Mouse (Mus musculus): ENCODE measurements around the gene 4922502D21Rik. TPM values are rescaled to one million over a fixed set of nuclear protein-coding genes. Genes with fewer than 3 reads are reported as not detected.

Gene 4922502D21Rik
- not detected in 2 replicates for polyA plus RNA-seq (2015; fragmentation: Nextera tagmentation; extraction: Ambion mirVana)

DNA sequence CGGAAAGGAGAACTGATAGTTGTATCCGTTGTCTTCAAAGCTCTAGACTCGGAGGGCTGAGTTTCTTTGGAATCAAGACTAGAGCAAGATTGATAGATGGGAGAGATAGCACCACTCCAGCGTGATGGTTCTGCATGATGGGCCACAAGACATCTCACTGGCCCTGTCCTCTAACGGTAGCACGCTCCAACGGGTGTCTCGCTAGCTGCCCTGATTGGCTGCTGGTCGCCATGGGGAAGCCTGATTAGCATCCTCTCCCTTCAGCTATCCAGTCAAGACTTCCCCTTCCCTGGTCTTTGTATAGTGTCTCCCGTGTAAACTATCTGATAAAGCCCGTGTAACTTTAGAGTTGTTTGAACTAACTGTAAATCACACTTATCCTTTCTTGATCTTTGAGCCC, at the start of gene 4922502D21Rik:
Gene 4922502D21Rik (minus strand): TSS at position 187 of the 400 bp plus-strand sequence.
- Histone ChIP-seq H3K4me1 (replicated peaks; ENCODE audit: control insufficient read depth, insufficient read depth, low read length) (no peaks in the 10 kb centered on the region), H3K27ac (ENCODE audit: low read length) (no peak within 1 kb of the TSS), H3K27me3 (replicated peaks; ENCODE audit: control insufficient read depth, insufficient read depth, low read length) (no peaks in the 10 kb centered on the region), H3K36me3 (ENCODE audit: control insufficient read depth, insufficient read depth) (no peaks in the 10 kb centered on the region), H3K9ac (replicated peaks; ENCODE audit: low read depth, low read length) (no peak within 1 kb of the TSS), H3K4me3 (replicated peaks; ENCODE audit: low read length) (no peak within 1 kb of the TSS), H3K4me2 (ENCODE audit: low read length) (no peak within 1 kb of the TSS), H3K9me3 (ENCODE audit: control insufficient read depth, low read length) (no peaks in the 10 kb centered on the region)
- ATAC-seq, result no peak
- 63% methylated on average over 11 of the region's 11 CpGs for WGBS

GRCm38 (mm10) chr6:129380454-129380853, 48.9 kb upstream of the 4922502D21Rik start:
- no peak for ATAC-seq
- no peaks in the 10 kb centered on the region for H3K36me3 ChIP-seq (ENCODE audit: control insufficient read depth, insufficient read depth)
- peaks cover 2% of the 10 kb centered on the region; the same call in 1 of the 2 replicates for H3K9me3 ChIP-seq (ENCODE audit: control insufficient read depth, low read length)
- H3K4me3 ChIP-seq (replicated peaks; ENCODE audit: low read length), result no peak overlapping the region
- no peak overlapping the region for H3K9ac ChIP-seq (replicated peaks; ENCODE audit: low read depth, low read length)
- no peak overlapping the region for H3K27ac ChIP-seq (ENCODE audit: low read length)
- no peak overlapping the region for H3K4me2 ChIP-seq (ENCODE audit: low read length)
- no peaks in the 10 kb centered on the region for H3K27me3 ChIP-seq (replicated peaks; ENCODE audit: control insufficient read depth, insufficient read depth, low read length)
- no peaks in the 10 kb centered on the region for H3K4me1 ChIP-seq (replicated peaks; ENCODE audit: control insufficient read depth, insufficient read depth, low read length)
- WGBS, result 69% methylated on average over 4 of the region's 4 CpGs

DNA sequence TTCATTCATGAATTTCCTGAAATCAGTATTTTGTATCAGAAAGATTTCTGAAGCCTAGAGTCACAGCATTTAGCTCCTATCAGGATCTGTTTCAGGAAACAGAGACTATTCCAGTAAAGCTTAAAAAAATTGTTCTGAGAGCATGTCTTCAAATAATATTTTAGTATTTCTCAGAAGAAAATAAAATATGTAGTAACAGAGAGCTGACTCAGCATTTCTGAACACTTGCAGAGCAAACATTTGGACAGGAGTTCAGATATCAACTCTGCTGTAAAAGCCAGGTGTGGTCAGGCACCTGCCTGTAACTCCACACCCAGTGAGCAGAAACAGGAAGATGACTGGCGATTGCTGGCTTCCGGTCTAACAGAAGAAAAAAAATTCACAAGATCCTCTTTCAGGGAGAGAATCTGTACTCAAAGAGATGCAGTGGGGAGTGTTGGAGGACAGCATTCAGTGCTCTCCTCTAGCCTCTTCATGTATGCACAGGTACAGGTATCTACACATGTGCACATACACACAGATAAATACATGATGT, 43.4 kb upstream of the 4922502D21Rik start:
- Histone ChIP-seq H3K36me3 (ENCODE audit: control insufficient read depth, insufficient read depth) (no peaks in the 10 kb centered on the region), H3K27ac (ENCODE audit: low read length) (no peak overlapping the region), H3K4me1 (replicated peaks; ENCODE audit: control insufficient read depth, insufficient read depth, low read length) (no peaks in the 10 kb centered on the region), H3K27me3 (replicated peaks; ENCODE audit: control insufficient read depth, insufficient read depth, low read length) (no peaks in the 10 kb centered on the region), H3K9me3 (ENCODE audit: control insufficient read depth, low read length) (peaks cover 2% of the 10 kb centered on the region; the same call in 1 of the 2 replicates), H3K9ac (replicated peaks; ENCODE audit: low read depth, low read length) (no peak overlapping the region), H3K4me3 (replicated peaks; ENCODE audit: low read length) (no peak overlapping the region), H3K4me2 (ENCODE audit: low read length) (no peak overlapping the region)
- no peak for ATAC-seq
- WGBS, result 83% methylated on average over 2 of the region's 2 CpGs

DNA sequence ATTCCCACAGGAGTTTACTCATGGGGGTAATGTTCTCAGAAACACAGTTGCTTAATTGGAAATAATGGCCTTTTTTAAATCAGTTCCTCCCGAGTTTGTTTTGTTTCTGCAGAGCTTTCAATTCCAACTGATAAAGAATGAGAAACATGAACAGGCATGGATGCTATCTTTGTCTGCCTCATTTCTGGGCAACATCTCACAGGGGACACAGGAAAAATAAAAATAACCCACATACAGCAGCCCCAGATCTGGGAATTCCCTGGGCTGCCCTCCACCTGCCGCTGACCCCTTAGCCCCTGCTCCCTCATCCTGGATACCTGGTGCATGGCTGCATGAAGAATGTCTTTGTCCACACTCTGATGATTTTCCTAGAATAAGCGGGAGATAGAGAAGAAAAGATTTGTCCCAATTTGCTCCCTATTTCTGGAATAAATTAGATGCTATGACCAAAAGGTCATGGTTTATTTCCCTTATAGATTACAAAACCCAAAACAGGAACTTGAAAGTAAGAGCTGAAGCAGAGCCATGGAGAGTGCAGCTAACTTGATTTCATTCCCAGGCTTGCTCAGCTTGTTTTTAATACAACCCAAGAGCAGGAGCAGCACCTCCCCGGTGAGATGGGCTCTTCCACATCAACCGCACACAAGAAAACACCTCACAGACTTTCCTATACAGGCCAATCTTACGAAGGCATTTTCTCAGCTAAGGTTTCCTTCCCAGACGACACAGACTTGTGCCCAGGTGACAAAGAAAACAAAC, 38.0 kb upstream of the 4922502D21Rik start:
- Histone ChIP-seq H3K9ac (replicated peaks; ENCODE audit: low read depth, low read length) (no peak overlapping the region), H3K4me1 (replicated peaks; ENCODE audit: control insufficient read depth, insufficient read depth, low read length) (no peaks in the 10 kb centered on the region)
- 77% methylated on average over 7 of the region's 7 CpGs for WGBS

GRCm38 (mm10) chr6:129365959-129366359, 34.4 kb upstream of the 4922502D21Rik start:
- Histone ChIP-seq H3K27me3 (replicated peaks; ENCODE audit: control insufficient read depth, insufficient read depth, low read length) (no peaks in the 10 kb centered on the region), H3K4me3 (replicated peaks; ENCODE audit: low read length) (no peak overlapping the region), H3K27ac (ENCODE audit: low read length) (no peak overlapping the region), H3K4me2 (ENCODE audit: low read length) (no peak overlapping the region), H3K4me1 (replicated peaks; ENCODE audit: control insufficient read depth, insufficient read depth, low read length) (no peaks in the 10 kb centered on the region), H3K9me3 (ENCODE audit: control insufficient read depth, low read length) (no peaks in the 10 kb centered on the region), H3K36me3 (ENCODE audit: control insufficient read depth, insufficient read depth) (no peaks in the 10 kb centered on the region), H3K9ac (replicated peaks; ENCODE audit: low read depth, low read length) (no peak overlapping the region)
- ATAC-seq, result peak; percentile 43; the same call in 1 of the 2 replicates
- 22% methylated on average over 6 of the region's 6 CpGs for WGBS

More for the DNA sequence above, 38.0 kb upstream of the 4922502D21Rik start:
- Histone ChIP-seq H3K27me3 (replicated peaks; ENCODE audit: control insufficient read depth, insufficient read depth, low read length) (no peaks in the 10 kb centered on the region), H3K27ac (ENCODE audit: low read length) (no peak overlapping the region), H3K4me2 (ENCODE audit: low read length) (no peak overlapping the region), H3K36me3 (ENCODE audit: control insufficient read depth, insufficient read depth) (no peaks in the 10 kb centered on the region), H3K9me3 (ENCODE audit: control insufficient read depth, low read length) (no peaks in the 10 kb centered on the region), H3K4me3 (replicated peaks; ENCODE audit: low read length) (no peak overlapping the region)
- no peak for ATAC-seq

DNA sequence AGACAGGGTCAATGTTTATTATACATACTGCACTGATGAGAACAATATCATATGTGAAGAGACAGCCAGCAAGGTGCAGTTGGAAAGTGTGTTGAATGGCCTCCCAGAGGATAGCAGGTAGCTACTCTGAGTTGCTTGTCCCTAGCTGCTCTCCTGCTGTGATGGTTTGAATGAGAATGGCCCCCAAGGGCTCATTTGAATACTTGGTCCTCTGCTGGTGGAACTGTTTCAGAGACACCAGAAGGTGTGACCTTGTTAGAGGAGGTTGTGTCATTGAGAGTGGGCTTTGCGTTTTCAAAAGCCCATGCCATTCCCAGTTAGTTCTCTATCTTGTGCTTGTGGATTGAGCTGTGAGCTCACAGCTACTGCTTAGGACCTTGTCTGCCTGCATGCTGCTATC, 32.3 kb upstream of the 4922502D21Rik start:
- H3K27me3 ChIP-seq (replicated peaks; ENCODE audit: control insufficient read depth, insufficient read depth, low read length), result no peaks in the 10 kb centered on the region
- 25% methylated on average over 1 of the region's 1 CpGs for WGBS
- H3K9ac ChIP-seq (replicated peaks; ENCODE audit: low read depth, low read length), result no peak overlapping the region
- no peaks in the 10 kb centered on the region for H3K4me1 ChIP-seq (replicated peaks; ENCODE audit: control insufficient read depth, insufficient read depth, low read length)
- no peaks in the 10 kb centered on the region for H3K9me3 ChIP-seq (ENCODE audit: control insufficient read depth, low read length)
- no peaks in the 10 kb centered on the region for H3K36me3 ChIP-seq (ENCODE audit: control insufficient read depth, insufficient read depth)
- no peak overlapping the region for H3K4me3 ChIP-seq (replicated peaks; ENCODE audit: low read length)
- H3K27ac ChIP-seq (ENCODE audit: low read length), result no peak overlapping the region
- no peak overlapping the region for H3K4me2 ChIP-seq (ENCODE audit: low read length)
- ATAC-seq, result no peak

- H3K4me1 ChIP-seq (replicated peaks; ENCODE audit: control insufficient read depth, insufficient read depth, low read length), result no peaks in the 10 kb centered on the region
- H3K9me3 ChIP-seq (ENCODE audit: control insufficient read depth, low read length), result no peaks in the 10 kb centered on the region
- no peak overlapping the region for H3K4me3 ChIP-seq (replicated peaks; ENCODE audit: low read length)
- H3K9ac ChIP-seq (replicated peaks; ENCODE audit: low read depth, low read length), result no peak overlapping the region
- 87% methylated on average over 2 of the region's 2 CpGs for WGBS
- ATAC-seq, result no peak
- H3K27ac ChIP-seq (ENCODE audit: low read length), result no peak overlapping the region
- H3K27me3 ChIP-seq (replicated peaks; ENCODE audit: control insufficient read depth, insufficient read depth, low read length), result no peaks in the 10 kb centered on the region
- H3K4me2 ChIP-seq (ENCODE audit: low read length), result no peak overlapping the region
- no peaks in the 10 kb centered on the region for H3K36me3 ChIP-seq (ENCODE audit: control insufficient read depth, insufficient read depth)
Measured at GRCm38 (mm10) chr6:129359515-129359914, 27.9 kb upstream of the 4922502D21Rik start.

DNA sequence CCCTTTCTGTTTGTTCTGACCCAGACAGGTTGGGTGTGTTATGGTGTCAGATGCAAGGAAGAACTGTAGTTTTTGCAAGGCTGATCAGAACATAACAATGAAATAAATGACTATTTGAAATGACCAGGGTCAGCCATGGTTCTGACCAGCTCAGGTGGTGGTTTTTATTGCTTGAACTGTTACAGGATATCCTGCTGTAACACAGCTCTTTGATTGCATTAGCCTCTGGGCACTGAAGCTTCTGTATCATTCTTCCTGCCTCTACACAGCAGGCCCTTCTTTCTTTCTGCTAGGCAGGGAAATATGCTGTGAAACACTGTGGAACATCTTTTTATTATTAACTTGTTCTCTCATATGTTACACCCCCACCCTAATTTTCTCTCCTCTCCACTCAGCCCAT, 24.8 kb upstream of the 4922502D21Rik start:
- no peaks in the 10 kb centered on the region for H3K36me3 ChIP-seq (ENCODE audit: control insufficient read depth, insufficient read depth)
- H3K27ac ChIP-seq (ENCODE audit: low read length), result no peak overlapping the region
- H3K4me1 ChIP-seq (replicated peaks; ENCODE audit: control insufficient read depth, insufficient read depth, low read length), result no peaks in the 10 kb centered on the region
- ATAC-seq, result no peak
- H3K4me3 ChIP-seq (replicated peaks; ENCODE audit: low read length), result no peak overlapping the region
- no peak overlapping the region for H3K4me2 ChIP-seq (ENCODE audit: low read length)
- no peaks in the 10 kb centered on the region for H3K27me3 ChIP-seq (replicated peaks; ENCODE audit: control insufficient read depth, insufficient read depth, low read length)
- no peaks in the 10 kb centered on the region for H3K9me3 ChIP-seq (ENCODE audit: control insufficient read depth, low read length)
- no peak overlapping the region for H3K9ac ChIP-seq (replicated peaks; ENCODE audit: low read depth, low read length)

GRCm38 (mm10) chr6:129355774-129356173, 24.2 kb upstream of the 4922502D21Rik start:
- H3K27me3 ChIP-seq (replicated peaks; ENCODE audit: control insufficient read depth, insufficient read depth, low read length), result no peaks in the 10 kb centered on the region
- H3K4me2 ChIP-seq (ENCODE audit: low read length), result no peak overlapping the region
- no peaks in the 10 kb centered on the region for H3K36me3 ChIP-seq (ENCODE audit: control insufficient read depth, insufficient read depth)
- H3K9ac ChIP-seq (replicated peaks; ENCODE audit: low read depth, low read length), result no peak overlapping the region
- WGBS, result 97% methylated on average over 2 of the region's 2 CpGs
- no peak overlapping the region for H3K27ac ChIP-seq (ENCODE audit: low read length)
- H3K4me3 ChIP-seq (replicated peaks; ENCODE audit: low read length), result no peak overlapping the region
- H3K4me1 ChIP-seq (replicated peaks; ENCODE audit: control insufficient read depth, insufficient read depth, low read length), result no peaks in the 10 kb centered on the region
- no peak for ATAC-seq
- no peaks in the 10 kb centered on the region for H3K9me3 ChIP-seq (ENCODE audit: control insufficient read depth, low read length)
